Mouse (Mus musculus) gastrocnemius, postnatal 4 days (tissue): ENCODE data around the gene Lsm12. TPM values are rescaled to one million over a fixed set of nuclear protein-coding genes. Genes with fewer than 3 reads are reported as not detected.

Experiments
- DNase-seq, 2 experiments: peaks; one replicate each; pipeline ENCODE4 v3.0.0; 2021 to 2022; ENCODE audit warnings: low spot score in 2 of 2, mixed read lengths in 2 of 2
- total RNA-seq, 2 experiments: library from RNA; stranded (reverse); gene quantifications; 2 replicates each; pipeline ENCODE4 v1.2.3; 2021

The Lsm12 gene
- total RNA-seq, 2 experiments from 2014 or later: 75.1 to 78.3 TPM

- no peak for DNase-seq
Measured at GRCm38 (mm10) chr11:102217396-102217795, 32.3 kb upstream of the Lsm12 start.

- no peak for DNase-seq
Measured at GRCm38 (mm10) chr11:102216886-102217240, 31.8 kb upstream of the Lsm12 start.

GRCm38 (mm10) chr11:102216056-102216885, 31.2 kb upstream of the Lsm12 start:
- DNase-seq: no peak

GRCm38 (mm10) chr11:102215511-102215910, 30.4 kb upstream of the Lsm12 start:
- no peak for DNase-seq

- DNase-seq: no peak
Measured at GRCm38 (mm10) chr11:102214430-102215156, 29.5 kb upstream of the Lsm12 start.

GRCm38 (mm10) chr11:102211936-102212341, 26.8 kb upstream of the Lsm12 start:
- no peak for DNase-seq

- no peak for DNase-seq
Measured at GRCm38 (mm10) chr11:102211011-102211410, 25.9 kb upstream of the Lsm12 start.

GRCm38 (mm10) chr11:102210185-102210584, 25.1 kb upstream of the Lsm12 start:
- no peak for DNase-seq

GRCm38 (mm10) chr11:102209742-102210141, 24.6 kb upstream of the Lsm12 start:
- no peak for DNase-seq

GRCm38 (mm10) chr11:102208846-102209245, 23.8 kb upstream of the Lsm12 start:
- DNase-seq: no peak

GRCm38 (mm10) chr11:102207825-102208777, 23.0 kb upstream of the Lsm12 start:
- peak in 1 of 2 experiments; percentile 11 for DNase-seq

GRCm38 (mm10) chr11:102206481-102206880, 21.4 kb upstream of the Lsm12 start:
- no peak for DNase-seq

GRCm38 (mm10) chr11:102201408-102201821, 16.3 kb upstream of the Lsm12 start:
- peak in 1 of 2 experiments; percentile 8 for DNase-seq

- DNase-seq: peak in 1 of 2 experiments; percentile 24
Measured at GRCm38 (mm10) chr11:102199856-102200255, 14.8 kb upstream of the Lsm12 start.

- peak in 1 of 2 experiments; percentile 4 for DNase-seq
Measured at GRCm38 (mm10) chr11:102198245-102198644, 13.1 kb upstream of the Lsm12 start.

- no peak for DNase-seq
Measured at GRCm38 (mm10) chr11:102196018-102196797, 11.1 kb upstream of the Lsm12 start.

- DNase-seq: no peak
Measured at GRCm38 (mm10) chr11:102193657-102194440, 8.8 kb upstream of the Lsm12 start.

GRCm38 (mm10) chr11:102190848-102191247, 5.8 kb upstream of the Lsm12 start:
- no peak for DNase-seq
